In genomic region chr5:129740976-129741375, GRCm38 (mm10) we compare ENCODE assay signal across 9 mouse cellular contexts. TPM values are rescaled to one million over a fixed set of nuclear protein-coding genes. Genes with fewer than 3 reads are reported as not detected.
DNase-seq lines count a peak whose midpoint lies in the region; ATAC-seq and TF ChIP-seq lines count a peak whose summit lies in the region.
"Had no signal": no experiment of that assay in that cellular context is flagged by ENCODE, and none has a peak within 500 bp of the region (broad histone marks: within the 10 kb centered on the region; RNA-seq: fewer than 3 reads in every experiment).

No protein-coding gene starts in this region.

- TF ChIP-seq EP300 in heart, adult 2 months (IDR thresholded peaks at IDR 0.05; ENCODE audit: insufficient read depth, low read depth, low read length) = no peak
- TF ChIP-seq EP300 in lung, postnatal 0 days (IDR thresholded peaks at IDR 0.05) = no peak

- no peak overlapping the region for H3K27ac ChIP-seq in heart, adult 2 months
- no peak overlapping the region for H3K27ac ChIP-seq in midbrain, embryonic 11.5 days (ENCODE audit: low read depth, low read length)
- no peak overlapping the region for H3K27ac ChIP-seq in midbrain, embryonic 16.5 days (ENCODE audit: low read length)
- H3K27ac ChIP-seq in lung, postnatal 0 days (ENCODE audit: low read length) = no peak overlapping the region
- H3K27ac ChIP-seq: midbrain, embryonic 12.5 days had no signal

- no peaks in the 10 kb centered on the region for H3K9me3 ChIP-seq in midbrain, embryonic 11.5 days (ENCODE audit: control insufficient read depth, low read length)
- H3K9me3 ChIP-seq in midbrain, embryonic 16.5 days (replicated peaks; ENCODE audit: control insufficient read depth, low read length, poor library complexity, severe bottlenecking) = no peaks in the 10 kb centered on the region
- no peaks in the 10 kb centered on the region for H3K9me3 ChIP-seq in lung, postnatal 0 days (ENCODE audit: low read length)
- H3K9me3 ChIP-seq: midbrain, embryonic 12.5 days had no signal

- no peak for ATAC-seq in midbrain, embryonic 11.5 days (ENCODE audit: low FRiP score)
- ATAC-seq in midbrain, embryonic 16.5 days = no peak
- no peak for ATAC-seq in lung, postnatal 0 days

- TF ChIP-seq POLR2A in heart, adult 2 months (IDR thresholded peaks at IDR 0.05; ENCODE audit: insufficient read depth, low read depth, low read length) = no peak

- TF ChIP-seq CTCF in heart, adult 2 months (IDR thresholded peaks at IDR 0.05) = peak; percentile 77
- peak; percentile 77 for TF ChIP-seq CTCF in lung, postnatal 0 days (IDR thresholded peaks at IDR 0.05)

- no peak overlapping the region for H3K4me2 ChIP-seq in midbrain, embryonic 11.5 days
- H3K4me2 ChIP-seq in midbrain, embryonic 16.5 days (ENCODE audit: low read length) = no peak overlapping the region
- H3K4me2 ChIP-seq in lung, postnatal 0 days (replicated peaks; ENCODE audit: low read depth, low read length) = no peak overlapping the region
- H3K4me2 ChIP-seq: midbrain, embryonic 12.5 days had no signal

- H3K36me3 ChIP-seq in heart, adult 2 months (ENCODE audit: control insufficient read depth, insufficient read depth, low read length) = no peaks in the 10 kb centered on the region
- H3K36me3 ChIP-seq in midbrain, embryonic 11.5 days (ENCODE audit: control insufficient read depth, insufficient read depth, low read length) = peaks cover 5% of the 10 kb centered on the region; the same call in 1 of the 2 replicates
- H3K36me3 ChIP-seq in midbrain, embryonic 16.5 days (ENCODE audit: control insufficient read depth, insufficient read depth, low read length) = peaks cover 16% of the 10 kb centered on the region
- peaks cover 8% of the 10 kb centered on the region; the same call in 1 of the 2 replicates for H3K36me3 ChIP-seq in lung, postnatal 0 days (ENCODE audit: insufficient read depth, low read length)

- no peak overlapping the region for H3K4me3 ChIP-seq in heart, adult 2 months
- no peak overlapping the region for H3K4me3 ChIP-seq in midbrain, embryonic 11.5 days (ENCODE audit: low read depth, low read length)
- H3K4me3 ChIP-seq in midbrain, embryonic 16.5 days (ENCODE audit: low read depth, low read length) = no peak overlapping the region
- no peak overlapping the region for H3K4me3 ChIP-seq in lung, postnatal 0 days (ENCODE audit: low read depth, low read length)
- H3K4me3 ChIP-seq: midbrain, embryonic 12.5 days had no signal

- no peaks in the 10 kb centered on the region for H3K79me2 ChIP-seq in heart, adult 2 months (replicated peaks; ENCODE audit: control insufficient read depth, insufficient read depth, low read length)

- no peaks in the 10 kb centered on the region for H3K4me1 ChIP-seq in heart, adult 2 months (ENCODE audit: control insufficient read depth, insufficient read depth, low read length)
- no peaks in the 10 kb centered on the region for H3K4me1 ChIP-seq in midbrain, embryonic 11.5 days (ENCODE audit: control insufficient read depth, insufficient read depth, low read length)
- no peaks in the 10 kb centered on the region for H3K4me1 ChIP-seq in midbrain, embryonic 16.5 days (ENCODE audit: control insufficient read depth, insufficient read depth, low read length)
- no peaks in the 10 kb centered on the region for H3K4me1 ChIP-seq in lung, postnatal 0 days (ENCODE audit: insufficient read depth, low read depth, low read length)
- H3K4me1 ChIP-seq: midbrain, embryonic 12.5 days had no signal

- intact Hi-C loops in heart, adult 2 months (cut with DNase I) = loop anchor here (1.0 kb wide), 1 partner anchor 130 kb away; no protein-coding TSS in a partner anchor

- no peak for DNase-seq in heart, adult 2 months
- no peak for DNase-seq in heart, adult 9 months (ENCODE audit: low spot score in 2 of 2)
- peak; percentile 90 for DNase-seq in midbrain, embryonic 11.5 days (ENCODE audit: low spot score, missing footprints)
- peak; percentile 23 for DNase-seq in adrenal gland, adult 2 months
- DNase-seq in lung, postnatal 0 days (ENCODE audit: low spot score) = peak; percentile 37
- DNase-seq in spleen, postnatal 14 days (ENCODE audit: low spot score in 2 of 2) = no peak
- DNase-seq in frontal cortex, postnatal 10 days (ENCODE audit: low spot score in 2 of 2) = no peak

- H3K27me3 ChIP-seq in heart, adult 2 months (ENCODE audit: control insufficient read depth, insufficient read depth, low read length) = no peaks in the 10 kb centered on the region
- no peaks in the 10 kb centered on the region for H3K27me3 ChIP-seq in midbrain, embryonic 11.5 days (ENCODE audit: control insufficient read depth, insufficient read depth, low read length)
- no peaks in the 10 kb centered on the region for H3K27me3 ChIP-seq in midbrain, embryonic 16.5 days (ENCODE audit: control insufficient read depth, insufficient read depth, low read depth, low read length)
- no peaks in the 10 kb centered on the region for H3K27me3 ChIP-seq in lung, postnatal 0 days (replicated peaks; ENCODE audit: insufficient read depth, low read length)
- H3K27me3 ChIP-seq: midbrain, embryonic 12.5 days had no signal

- no peak overlapping the region for H3K9ac ChIP-seq in heart, adult 2 months (ENCODE audit: low read depth, low read length)
- no peak overlapping the region for H3K9ac ChIP-seq in midbrain, embryonic 11.5 days (ENCODE audit: low read length)
- H3K9ac ChIP-seq in midbrain, embryonic 16.5 days (ENCODE audit: low read depth, low read length) = no peak overlapping the region
- H3K9ac ChIP-seq in lung, postnatal 0 days (replicated peaks; ENCODE audit: low read depth) = no peak overlapping the region
- H3K9ac ChIP-seq: midbrain, embryonic 12.5 days had no signal

- 100% methylated on average over 1 of the region's 1 CpGs for WGBS in heart, adult 2 months
- WGBS in midbrain, embryonic 11.5 days = 92% methylated on average over 1 of the region's 1 CpGs
- WGBS in midbrain, embryonic 16.5 days = 100% methylated on average over 1 of the region's 1 CpGs
- WGBS in lung, postnatal 0 days = 100% methylated on average over 1 of the region's 1 CpGs

RNA-seq across cellular contexts. Expression of gene Nipsnap2, which starts 16.1 kb away (rescaled TPM):
- total RNA-seq in heart, adult 2 months (2021) = 100 to 1,000 TPM; 785 to 948 TPM
- polyA plus RNA-seq in heart, adult 2 months (2012; rRNA removed) = 462 and 670 TPM in 2 replicates
- 83.6 and 89.0 TPM in 2 replicates for polyA plus RNA-seq in midbrain, embryonic 11.5 days (2014; fragmentation: Nextera tagmentation; extraction: Ambion mirVana)
- 87.7 and 90.4 TPM in 2 replicates for polyA plus RNA-seq in midbrain, embryonic 16.5 days (2015; fragmentation: Nextera tagmentation; extraction: Ambion mirVana)
- 100 to 1,000 TPM; 121 to 123 TPM for total RNA-seq in adrenal gland, adult 2 months (2021)
- polyA plus RNA-seq in adrenal gland, adult 2 months (2012; rRNA removed) = 35.0 and 44.8 TPM in 2 replicates
- 99.8 and 102 TPM in 2 replicates for polyA plus RNA-seq in lung, postnatal 0 days (2015; fragmentation: Nextera tagmentation; extraction: Ambion mirVana)

RNA-seq across cellular contexts. Expression of gene Mrps17, which starts 25.7 kb away (rescaled TPM):
- 10 to 100 TPM; 76.8 to 86.4 TPM for total RNA-seq in heart, adult 2 months (2021)
- 107 and 130 TPM in 2 replicates for polyA plus RNA-seq in heart, adult 2 months (2012; rRNA removed)
- polyA plus RNA-seq in midbrain, embryonic 11.5 days (2014; fragmentation: Nextera tagmentation; extraction: Ambion mirVana) = 180 and 189 TPM in 2 replicates
- polyA plus RNA-seq in midbrain, embryonic 16.5 days (2015; fragmentation: Nextera tagmentation; extraction: Ambion mirVana) = 167 and 170 TPM in 2 replicates
- total RNA-seq in adrenal gland, adult 2 months (2021) = 10 to 100 TPM; 88.0 to 94.4 TPM
- 52.1 and 61.4 TPM in 2 replicates for polyA plus RNA-seq in adrenal gland, adult 2 months (2012; rRNA removed)
- polyA plus RNA-seq in lung, postnatal 0 days (2015; fragmentation: Nextera tagmentation; extraction: Ambion mirVana) = 135 and 143 TPM in 2 replicates

RNA-seq across cellular contexts. Expression of gene Sept14, which starts 32.7 kb away (rescaled TPM):
- total RNA-seq in heart, adult 2 months (2021) = not detected
- polyA plus RNA-seq in heart, adult 2 months (2012; rRNA removed) = not detected in 2 replicates
- polyA plus RNA-seq in midbrain, embryonic 11.5 days (2014; fragmentation: Nextera tagmentation; extraction: Ambion mirVana) = not detected in 2 replicates
- not detected in 2 replicates for polyA plus RNA-seq in midbrain, embryonic 16.5 days (2015; fragmentation: Nextera tagmentation; extraction: Ambion mirVana)
- under 1 TPM in 1 of 2 experiments, not detected in 1; 0.46 TPM for total RNA-seq in adrenal gland, adult 2 months (2021)
- not detected in 2 replicates for polyA plus RNA-seq in adrenal gland, adult 2 months (2012; rRNA removed)
- polyA plus RNA-seq in lung, postnatal 0 days (2015; fragmentation: Nextera tagmentation; extraction: Ambion mirVana) = not detected in 2 replicates
- polyA plus RNA-seq: midbrain, embryonic 12.5 days had no signal

RNA-seq across cellular contexts. Expression of gene Psph, which starts 46.3 kb away (rescaled TPM):
- 1 to 10 TPM; 6.0 to 8.7 TPM for total RNA-seq in heart, adult 2 months (2021)
- polyA plus RNA-seq in heart, adult 2 months (2012; rRNA removed) = 7.7 and 11.4 TPM in 2 replicates
- 42.2 and 42.3 TPM in 2 replicates for polyA plus RNA-seq in midbrain, embryonic 11.5 days (2014; fragmentation: Nextera tagmentation; extraction: Ambion mirVana)
- 31.1 TPM in 2 replicates for polyA plus RNA-seq in midbrain, embryonic 16.5 days (2015; fragmentation: Nextera tagmentation; extraction: Ambion mirVana)
- 10 to 100 TPM; 20.8 to 23.4 TPM for total RNA-seq in adrenal gland, adult 2 months (2021)
- polyA plus RNA-seq in adrenal gland, adult 2 months (2012; rRNA removed) = 48.7 and 49.3 TPM in 2 replicates
- polyA plus RNA-seq in lung, postnatal 0 days (2015; fragmentation: Nextera tagmentation; extraction: Ambion mirVana) = 20.8 and 21.4 TPM in 2 replicates

Comparison
In these comparisons a context has a peak if more than half of its experiments do, and no peak if none do; other contexts are left out.
1. DNase-seq: peak in midbrain, embryonic 11.5 days (single experiment), adrenal gland, adult 2 months (single experiment) and lung, postnatal 0 days (single experiment); none in heart, adult 2 months (0 of 2), heart, adult 9 months (0 of 2), spleen, postnatal 14 days (0 of 2) and frontal cortex, postnatal 10 days (0 of 2).